Mouse (Mus musculus) kidney, postnatal 25 days (tissue): ENCODE data around the gene Dad1.
A peak's percentile ranks its signal among the peaks of the same experiment; 100 is the strongest.

Experiments used
- DNase-seq, 2 experiments: peaks; one replicate each; pipeline ENCODE4 v3.0.0; 2021; ENCODE audit warnings: mixed read lengths in 2 of 2

The Dad1 gene

GRCm38 (mm10) chr14:54204311-54204710, 49.6 kb downstream of the Dad1 start:
- no peak for DNase-seq

GRCm38 (mm10) chr14:54203776-54204175, 50.1 kb downstream of the Dad1 start:
- no peak for DNase-seq

- no peak for DNase-seq
These were observed 50.7 kb downstream of the Dad1 start for GRCm38 (mm10) chr14:54203207-54203606.

- DNase-seq, result no peak
These were observed 53.5 kb downstream of the Dad1 start for GRCm38 (mm10) chr14:54200363-54200762.

GRCm38 (mm10) chr14:54199662-54200061, 54.2 kb downstream of the Dad1 start:
- DNase-seq, result no peak

GRCm38 (mm10) chr14:54197740-54198139, 56.2 kb downstream of the Dad1 start:
- DNase-seq, result no peak

- DNase-seq, result no peak
These were observed 58.0 kb downstream of the Dad1 start for GRCm38 (mm10) chr14:54195838-54196423.

GRCm38 (mm10) chr14:54193354-54194133, 60.4 kb downstream of the Dad1 start:
- no peak for DNase-seq

- DNase-seq, result peak; percentile 21 to 48
These were observed 61.4 kb downstream of the Dad1 start for GRCm38 (mm10) chr14:54192462-54192847.

GRCm38 (mm10) chr14:54191594-54192461, 62.1 kb downstream of the Dad1 start:
- peak in 1 of 2 experiments; percentile 33 for DNase-seq

GRCm38 (mm10) chr14:54191026-54191390, 62.9 kb downstream of the Dad1 start:
- peak in 1 of 2 experiments; percentile 36 for DNase-seq

- DNase-seq, result no peak
These were observed 63.4 kb downstream of the Dad1 start for GRCm38 (mm10) chr14:54190305-54191025.

- no peak for DNase-seq
These were observed 64.6 kb downstream of the Dad1 start for GRCm38 (mm10) chr14:54189255-54189654.

- DNase-seq, result no peak
These were observed 66.7 kb downstream of the Dad1 start for GRCm38 (mm10) chr14:54187211-54187610.
